Mouse (Mus musculus) ES-E14 (cell line): ENCODE measurements around the gene Ccdc12. TPM values are rescaled to one million over a fixed set of nuclear protein-coding genes. Genes with fewer than 3 reads are reported as not detected.

Experiments used
- DNase-seq: peaks from one replicate; pipeline ENCODE4 v3.0.0-alpha.2; 2013; ENCODE audit warnings: low read depth, low spot score
- H3K27ac ChIP-seq: 2 replicates; pipeline ENCODE4 v1.5.1; 2012; ENCODE audit warnings: low read depth, mild to moderate bottlenecking, low read length, moderate library complexity, mixed read lengths; ENCODE audit not compliant: poor library complexity, insufficient read depth, severe bottlenecking
- H3K36me3 ChIP-seq: 2 replicates; pipeline ENCODE4 v1.6.1; 2012; ENCODE audit warnings: mild to moderate bottlenecking, low read length, moderate library complexity, mixed read lengths; ENCODE audit not compliant: control insufficient read depth, poor library complexity, insufficient read depth, severe bottlenecking
- H3K4me1 ChIP-seq, 2 experiments: fragments of 150-350 bp in 1 of 2; sonication (generic) in 1 of 2; 2 replicates each; pipeline ENCODE4 v1.6.1; 2012; ENCODE audit warnings: low read length in 2 of 2, mild to moderate bottlenecking in 1 of 2, mixed read lengths in 1 of 2; ENCODE audit not compliant: control insufficient read depth in 2 of 2, insufficient read depth in 2 of 2, poor library complexity in 1 of 2
- H3K4me3 ChIP-seq, 2 experiments: fragments of 150-350 bp in 1 of 2; sonication (generic) in 1 of 2; 2 replicates each; pipeline ENCODE4 v1.5.1; 2012; ENCODE audit warnings: low read length in 2 of 2, low read depth in 1 of 2, mild to moderate bottlenecking in 1 of 2, mixed read lengths in 1 of 2; ENCODE audit not compliant: insufficient read depth in 1 of 2, poor library complexity in 1 of 2, severe bottlenecking in 1 of 2
- H3K9ac ChIP-seq: 2 replicates; pipeline ENCODE4 v1.6.1; 2012; ENCODE audit warnings: low read depth, mild to moderate bottlenecking, low read length, mixed read lengths; ENCODE audit not compliant: poor library complexity, insufficient read depth, severe bottlenecking
- H3K9me3 ChIP-seq: fragments of 150-350 bp; sonication (generic); 2 replicates; pipeline ENCODE4 v1.6.1; 2012; ENCODE audit warnings: low read depth, mild to moderate bottlenecking, low read length; ENCODE audit not compliant: control insufficient read depth, insufficient read depth
- CHD2 ChIP-seq: IDR thresholded peaks from 2 replicates; pipeline ENCODE4 v1.6.1; 2014; ENCODE audit warnings: mild to moderate bottlenecking, low read depth, low read length, inconsistent platforms
- HCFC1 ChIP-seq: IDR thresholded peaks from 2 replicates; pipeline ENCODE4 v1.6.1; 2012; ENCODE audit warnings: low read length, inconsistent platforms, borderline replicate concordance; ENCODE audit not compliant: insufficient read depth
- MAFK ChIP-seq: IDR thresholded peaks from 2 replicates; pipeline ENCODE4 v1.6.1; 2014; ENCODE audit warnings: mild to moderate bottlenecking, low read depth, low read length, inconsistent platforms; ENCODE audit not compliant: insufficient read depth
- ZC3H11A ChIP-seq: IDR thresholded peaks from 2 replicates; pipeline ENCODE4 v1.6.1; 2012; ENCODE audit warnings: low read depth, mild to moderate bottlenecking, inconsistent platforms, low read length, borderline replicate concordance
- ZNF384 ChIP-seq: IDR thresholded peaks from 2 replicates; pipeline ENCODE4 v1.6.1; 2012; ENCODE audit warnings: low read depth, low read length, inconsistent platforms
- in situ Hi-C, 2 experiments: fragments of 600-800 bp; cut with MboI; formaldehyde crosslinking; loops; one replicate each; pipeline ENCODE4 v1.15.1; 2025; ENCODE audit warnings: low sequenced_read_pairs in 2 of 2, inconsistent platforms in 1 of 2; ENCODE audit not compliant: unreplicated experiment in 2 of 2
- total RNA-seq: library from RNA; depleted of rRNA; stranded (reverse); fragments of 300-350 nt; gene quantifications from 2 replicates; pipeline ENCODE4 v1.2.3, GENCODE M21; 2012; rRNA removed

The Ccdc12 gene
- total RNA-seq, 1 experiment, result 79.9 TPM

DNA sequence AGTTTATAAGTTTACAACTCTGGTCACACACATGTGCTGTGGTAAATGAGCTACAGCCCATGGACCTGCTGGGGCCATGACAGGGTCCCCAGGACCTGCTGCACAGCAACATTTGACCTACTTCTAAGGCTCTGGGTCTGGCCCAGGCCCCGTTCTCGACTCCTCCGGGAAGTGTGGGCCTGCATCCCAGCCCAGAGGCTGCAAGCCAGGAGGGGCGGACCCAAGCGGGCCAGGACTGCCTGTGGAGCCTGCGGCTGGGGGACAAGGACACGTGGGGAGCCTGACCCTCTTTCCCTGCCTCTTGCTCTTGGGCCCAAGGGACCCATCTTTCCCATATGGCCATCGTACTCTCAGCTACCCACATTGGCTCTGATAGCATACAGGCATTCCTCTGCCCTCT lies 102.3 kb downstream of the Ccdc12 start:
- in situ Hi-C loops, result no loop called here
- no peaks in the 10 kb centered on the region for H3K36me3 ChIP-seq
- no peak overlapping the region for H3K4me3 ChIP-seq
- no peaks in the 10 kb centered on the region; a peak in 1 of 4 replicates for H3K4me1 ChIP-seq
- no peak overlapping the region for H3K27ac ChIP-seq
- no peaks in the 10 kb centered on the region for H3K9me3 ChIP-seq
- TF ChIP-seq HCFC1, result no peak
- no peak for DNase-seq
- H3K9ac ChIP-seq, result no peak overlapping the region

DNA sequence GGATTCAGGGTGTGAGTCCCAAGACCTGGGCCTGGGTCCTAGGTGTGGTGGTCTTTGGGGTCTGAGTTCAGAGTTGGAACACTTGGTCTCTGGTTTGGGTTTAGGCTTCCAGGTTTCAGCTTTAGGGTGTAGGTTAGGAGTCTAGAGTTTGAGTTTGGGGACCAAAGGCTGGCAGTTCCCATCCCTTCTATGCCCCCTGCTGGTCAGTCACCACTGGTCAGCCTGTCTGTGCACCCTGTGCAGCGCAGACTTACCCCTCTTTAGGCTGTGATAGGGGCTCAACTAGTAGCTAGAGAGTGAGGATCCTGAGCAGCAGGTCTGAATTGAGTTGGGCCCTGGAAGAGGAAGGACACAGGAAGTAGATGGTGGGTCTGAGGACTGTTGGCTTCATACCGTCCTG lies 103.0 kb downstream of the Ccdc12 start:
- H3K9ac ChIP-seq, result no peak overlapping the region
- TF ChIP-seq ZNF384 (no peak), ZC3H11A (no peak), HCFC1 (no peak), CHD2 (no peak), MAFK (no peak)
- no peaks in the 10 kb centered on the region for H3K9me3 ChIP-seq
- in situ Hi-C loops, result no loop called here
- DNase-seq, result no peak
- no peaks in the 10 kb centered on the region for H3K36me3 ChIP-seq
- H3K4me1 ChIP-seq, result no peaks in the 10 kb centered on the region; a peak in 1 of 4 replicates
- H3K4me3 ChIP-seq, result no peak overlapping the region
- H3K27ac ChIP-seq, result no peak overlapping the region

DNA sequence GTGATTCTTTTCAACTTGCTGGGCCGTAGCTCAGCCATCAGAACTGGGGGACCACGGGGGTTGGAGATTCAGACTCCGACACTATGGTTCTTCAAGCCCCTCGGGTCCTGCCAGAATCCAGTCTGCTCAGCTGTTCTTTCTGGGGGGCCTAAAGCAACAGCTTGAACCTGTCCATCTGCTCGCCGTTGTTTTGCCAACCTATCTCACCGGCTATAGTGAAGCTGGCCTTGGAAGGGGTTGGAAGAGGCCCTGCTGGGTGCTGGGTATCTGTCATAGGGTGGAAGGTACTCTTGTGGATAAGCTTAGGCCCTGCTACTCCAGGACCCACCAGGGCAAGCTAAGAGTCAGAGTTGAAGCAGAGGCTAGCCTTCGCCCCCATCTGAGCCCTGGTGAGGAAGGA lies 104.6 kb downstream of the Ccdc12 start:
- TF ChIP-seq CHD2, result no peak
- no peak for TF ChIP-seq MAFK
- TF ChIP-seq ZC3H11A, result no peak
- no peak for TF ChIP-seq ZNF384
- no peak for TF ChIP-seq HCFC1
- Histone ChIP-seq H3K27ac (no peak overlapping the region), H3K36me3 (no peaks in the 10 kb centered on the region), H3K4me1 (no peaks in the 10 kb centered on the region; a peak in 1 of 4 replicates), H3K9ac (no peak overlapping the region), H3K4me3 (no peak overlapping the region), H3K9me3 (no peaks in the 10 kb centered on the region)
- in situ Hi-C loops, result no loop called here
- DNase-seq, result no peak

Other genes starting within 250 kb of the Ccdc12 start
- gene Ptpn23, start 248.3 kb upstream of the Ccdc12 start, total RNA-seq, result 42.6 and 50.3 TPM in 2 replicates
- gene Ngp, start 236.8 kb upstream of the Ccdc12 start, total RNA-seq, result not detected in 2 replicates
- gene Klhl18, start 179.8 kb upstream of the Ccdc12 start, total RNA-seq, result 4.4 and 4.7 TPM in 2 replicates
- gene Kif9, start 179.5 kb upstream of the Ccdc12 start, total RNA-seq, result 0.63 and 0.71 TPM in 2 replicates
- 78.9 and 79.2 TPM in 2 replicates for gene Setd2, start 123.9 kb upstream of the Ccdc12 start, total RNA-seq
- 65.5 and 83.8 TPM in 2 replicates for gene Nradd, start 32.1 kb upstream of the Ccdc12 start, total RNA-seq
- 13.6 and 24.1 TPM in 2 replicates for gene Nbeal2, start 2.3 kb upstream of the Ccdc12 start, total RNA-seq
- 0.48 and 0.89 TPM in 2 replicates for gene Myl3, start 85.4 kb downstream of the Ccdc12 start, total RNA-seq
- gene Pth1r, start 90.6 kb downstream of the Ccdc12 start, total RNA-seq, result 3.2 and 6.8 TPM in 2 replicates
- gene Prss42, start 141.7 kb downstream of the Ccdc12 start, total RNA-seq, result 7.5 and 14.8 TPM in 2 replicates
- gene Prss44, start 157.5 kb downstream of the Ccdc12 start, total RNA-seq, result 1.5 and 2.2 TPM in 2 replicates
- gene Prss43, start 170.2 kb downstream of the Ccdc12 start, total RNA-seq, result 0.09 TPM in 1 of 2 replicates, not detected in the other
- gene Prss45, start 178.1 kb downstream of the Ccdc12 start, total RNA-seq, result 0.26 and 0.54 TPM in 2 replicates
- 0.63 and 2.8 TPM in 2 replicates for gene Prss46, start 188.0 kb downstream of the Ccdc12 start, total RNA-seq
- 50.2 and 69.3 TPM in 2 replicates for gene Prss50, start 201.5 kb downstream of the Ccdc12 start, total RNA-seq
- 13.0 and 35.0 TPM in 2 replicates for gene Als2cl, start 223.4 kb downstream of the Ccdc12 start, total RNA-seq
- 0.67 and 0.79 TPM in 2 replicates for gene Tmie, start 223.6 kb downstream of the Ccdc12 start, total RNA-seq